Mouse (Mus musculus) heart, embryonic 12.5 days (tissue): Measurements from ENCODE around the gene Rgl2. TPM values are rescaled to one million over a fixed set of nuclear protein-coding genes. Genes with fewer than 3 reads are reported as not detected.

Source experiments
- ATAC-seq: fragments of 200-750 bp; cut with Nextera tagmentation; 2 replicates; pipeline ENCODE4 v1.8.0; 2017; ENCODE audit warnings: moderate TSS enrichment, moderate library complexity; ENCODE audit not compliant: insufficient number of reproducible peaks, low FRiP score
- H3K27ac ChIP-seq: fragments of 300-500 bp; sonication (generic); 2 replicates; pipeline ENCODE4 v1.5.1; 2016; ENCODE audit warnings: mild to moderate bottlenecking, moderate library complexity; ENCODE audit not compliant: poor library complexity, severe bottlenecking
- H3K27me3 ChIP-seq: fragments of 300-500 bp; sonication (generic); replicated peaks from 2 replicates; pipeline ENCODE4 v1.6.1; 2016; ENCODE audit warnings: mild to moderate bottlenecking, moderate library complexity
- H3K36me3 ChIP-seq: fragments of 300-500 bp; sonication (generic); 2 replicates; pipeline ENCODE4 v1.6.1; 2016; ENCODE audit warnings: mild to moderate bottlenecking, moderate library complexity
- H3K4me1 ChIP-seq: fragments of 300-500 bp; sonication (generic); replicated peaks from 2 replicates; pipeline ENCODE4 v1.6.1; 2016; ENCODE audit warnings: mild to moderate bottlenecking
- H3K4me2 ChIP-seq: fragments of 300-500 bp; sonication (generic); 2 replicates; pipeline ENCODE4 v1.6.1; 2016; ENCODE audit warnings: mild to moderate bottlenecking, moderate library complexity
- H3K4me3 ChIP-seq: fragments of 300-500 bp; sonication (generic); 2 replicates; pipeline ENCODE4 v1.5.1; 2016; ENCODE audit warnings: mild to moderate bottlenecking
- H3K9ac ChIP-seq: fragments of 300-500 bp; sonication (generic); 2 replicates; pipeline ENCODE4 v1.6.1; 2016; ENCODE audit warnings: mild to moderate bottlenecking, moderate library complexity
- H3K9me3 ChIP-seq: fragments of 300-500 bp; sonication (generic); replicated peaks from 2 replicates; pipeline ENCODE4 v1.6.1; 2016; ENCODE audit warnings: mild to moderate bottlenecking, moderate library complexity
- WGBS: fragments of 180-500 bp; shearing (Covaris S2); methylation state at CpG from one replicate; pipeline ENCODE4 v1.1.7; 2016; 5-methylcytosine and 5-hydroxymethylcytosine counted together
- polyA plus RNA-seq: library from polyadenylated mRNA; unstranded; fragments of >200 nt; fragmentation: Nextera tagmentation; extraction: Ambion mirVana; gene quantifications from 2 replicates; pipeline ENCODE4 v1.2.1, GENCODE M21; 2016

Gene Rgl2
- polyA plus RNA-seq, 1 experiment from 2014 or later, result 48.4 TPM

- Histone ChIP-seq H3K27ac (no peak overlapping the region), H3K9me3 (no peaks in the 10 kb centered on the region), H3K4me2 (no peak overlapping the region), H3K27me3 (no peaks in the 10 kb centered on the region), H3K36me3 (peaks cover 68% of the 10 kb centered on the region), H3K4me3 (no peak overlapping the region), H3K9ac (no peak overlapping the region), H3K4me1 (peaks cover 6% of the 10 kb centered on the region)
- ATAC-seq, result no peak
- 91% methylated on average over 15 of the region's 15 CpGs for WGBS
These were observed 30.6 kb downstream of the Rgl2 start for GRCm38 (mm10) chr17:33959948-33960347.

- Histone ChIP-seq H3K9me3 (no peaks in the 10 kb centered on the region), H3K4me2 (no peak overlapping the region), H3K27ac (no peak overlapping the region), H3K9ac (no peak overlapping the region), H3K27me3 (no peaks in the 10 kb centered on the region), H3K4me3 (no peak overlapping the region), H3K36me3 (peaks cover 85% of the 10 kb centered on the region), H3K4me1 (no peaks in the 10 kb centered on the region)
- ATAC-seq, result no peak
- WGBS, result 86% methylated on average over 7 of the region's 7 CpGs
These were observed 33.5 kb downstream of the Rgl2 start for GRCm38 (mm10) chr17:33962876-33963275.

- WGBS, result 88% methylated on average over 17 of the region's 17 CpGs
- no peak overlapping the region for H3K4me2 ChIP-seq
- no peak overlapping the region for H3K4me3 ChIP-seq
- H3K9me3 ChIP-seq, result peaks cover 3% of the 10 kb centered on the region; the same call in 1 of the 2 replicates
- no peaks in the 10 kb centered on the region for H3K4me1 ChIP-seq
- peaks cover 61% of the 10 kb centered on the region for H3K36me3 ChIP-seq
- no peak for ATAC-seq
- no peaks in the 10 kb centered on the region for H3K27me3 ChIP-seq
- H3K27ac ChIP-seq, result no peak overlapping the region
- no peak overlapping the region for H3K9ac ChIP-seq
These were observed 35.9 kb downstream of the Rgl2 start for GRCm38 (mm10) chr17:33965082-33965845.

DNA sequence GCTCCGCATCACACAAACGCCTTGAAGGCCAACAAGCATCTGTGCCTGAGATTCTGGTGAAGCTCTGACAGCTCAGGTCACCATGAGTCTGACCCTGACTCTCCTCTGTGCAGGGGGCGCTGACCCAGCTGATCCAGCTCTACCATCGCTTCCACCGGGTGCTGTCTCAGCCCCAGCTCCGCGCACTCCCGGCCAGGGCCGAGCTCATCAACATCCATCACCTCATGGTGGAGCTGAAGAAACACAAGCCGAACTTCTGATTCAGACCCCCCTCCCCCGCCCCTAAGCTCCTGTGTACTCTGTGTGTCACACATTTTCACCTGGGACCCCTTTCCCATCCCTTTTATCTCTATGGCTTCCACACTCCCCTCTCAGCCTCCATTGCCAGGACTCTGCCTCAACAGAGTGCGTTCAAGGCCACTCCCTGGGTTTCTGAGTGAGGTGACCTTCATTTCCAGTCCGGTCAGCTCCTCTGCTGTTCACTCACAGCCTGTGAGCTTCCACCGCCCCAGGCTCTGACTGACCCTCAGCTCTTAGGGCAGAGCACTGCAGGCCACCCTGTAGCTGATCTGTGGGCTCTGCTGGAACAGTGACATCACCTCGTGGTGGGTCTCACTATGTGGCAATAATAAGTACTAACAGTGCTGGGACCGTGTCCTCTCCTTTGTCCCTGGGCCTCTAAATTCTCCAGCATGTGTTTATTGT is 36.7 kb downstream of the Rgl2 start:
- Histone ChIP-seq H3K27me3 (no peaks in the 10 kb centered on the region), H3K36me3 (peaks cover 54% of the 10 kb centered on the region), H3K4me2 (no peak overlapping the region), H3K9me3 (peaks cover 3% of the 10 kb centered on the region; the same call in 1 of the 2 replicates), H3K9ac (no peak overlapping the region; the same call in 1 of the 2 replicates), H3K27ac (no peak overlapping the region), H3K4me1 (no peaks in the 10 kb centered on the region), H3K4me3 (no peak overlapping the region)
- ATAC-seq, result no peak
- WGBS, result 89% methylated on average over 16 of the region's 16 CpGs

DNA sequence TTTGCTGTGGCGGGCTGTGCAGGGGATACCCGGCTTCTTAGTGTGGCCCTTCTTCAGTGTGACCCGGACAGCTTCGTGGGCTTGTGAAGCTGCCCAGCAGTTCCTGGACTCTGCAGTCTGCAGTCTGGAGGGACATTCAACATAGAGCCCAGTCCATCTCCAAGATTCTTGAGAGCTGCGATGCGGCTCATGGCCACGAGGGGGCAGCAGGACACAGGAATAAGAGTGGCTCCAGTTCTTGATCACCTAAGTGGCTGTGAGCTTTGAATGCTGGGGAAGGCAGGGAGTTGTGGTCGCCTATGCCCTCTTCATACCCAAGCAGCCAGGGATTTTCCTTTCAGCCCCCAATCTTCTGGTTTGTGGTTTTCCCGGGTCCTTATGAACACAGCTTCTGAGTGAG is 39.1 kb downstream of the Rgl2 start:
- no peak overlapping the region for H3K27ac ChIP-seq
- ATAC-seq, result peak; percentile 51; the same call in 1 of the 2 replicates
- H3K36me3 ChIP-seq, result peaks cover 29% of the 10 kb centered on the region
- peaks cover 3% of the 10 kb centered on the region; the same call in 1 of the 2 replicates for H3K9me3 ChIP-seq
- no peak overlapping the region for H3K4me3 ChIP-seq
- H3K4me2 ChIP-seq, result no peak overlapping the region
- WGBS, result 3% methylated on average over 9 of the region's 9 CpGs
- no peaks in the 10 kb centered on the region for H3K4me1 ChIP-seq
- no peak overlapping the region for H3K9ac ChIP-seq
- H3K27me3 ChIP-seq, result no peaks in the 10 kb centered on the region

DNA sequence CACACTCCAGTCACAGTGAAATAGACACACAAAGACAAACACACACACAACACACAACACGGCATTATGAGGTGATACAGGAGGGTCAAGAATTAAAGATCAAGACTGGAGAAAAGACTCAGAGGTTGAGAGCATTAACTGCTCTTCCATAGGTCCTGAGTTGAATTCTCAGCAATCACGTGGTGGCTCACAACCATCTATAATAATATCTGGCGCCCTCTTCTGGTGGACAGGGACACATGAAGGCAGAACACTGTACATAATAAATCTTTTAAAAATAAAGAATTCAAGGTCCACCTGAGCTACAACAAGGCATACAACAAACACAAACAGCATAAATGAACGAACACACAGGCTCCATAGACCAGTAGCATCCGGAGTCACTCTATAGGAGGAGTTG is 39.6 kb downstream of the Rgl2 start:
- WGBS, result 28% methylated on average over 5 of the region's 5 CpGs
- Histone ChIP-seq H3K9ac (no peak overlapping the region), H3K4me2 (no peak overlapping the region), H3K27me3 (no peaks in the 10 kb centered on the region), H3K4me3 (no peak overlapping the region), H3K4me1 (no peaks in the 10 kb centered on the region), H3K9me3 (peaks cover 3% of the 10 kb centered on the region; the same call in 1 of the 2 replicates), H3K27ac (no peak overlapping the region), H3K36me3 (peaks cover 25% of the 10 kb centered on the region)
- ATAC-seq, result no peak

DNA sequence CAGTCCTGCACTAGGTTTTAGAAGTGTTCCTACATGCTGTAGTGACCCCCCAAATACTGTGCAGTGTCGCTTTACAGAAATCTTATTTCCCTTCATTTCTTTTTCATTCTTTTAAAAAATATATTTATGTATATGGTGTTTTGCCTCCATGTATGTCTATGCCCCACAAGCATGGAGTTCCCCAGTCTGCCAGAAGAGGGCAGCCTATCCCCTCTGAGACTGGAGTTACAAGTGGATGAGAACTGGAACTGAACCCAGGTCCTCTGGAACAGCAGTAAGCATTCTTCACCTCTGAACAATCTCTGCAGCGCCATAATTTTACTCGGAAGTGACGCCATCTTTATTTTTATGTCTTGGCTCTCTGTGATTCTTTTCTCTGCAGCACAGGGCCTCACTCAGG is 40.1 kb downstream of the Rgl2 start:
- Histone ChIP-seq H3K9ac (no peak overlapping the region), H3K4me1 (no peaks in the 10 kb centered on the region), H3K27ac (no peak overlapping the region), H3K36me3 (peaks cover 22% of the 10 kb centered on the region), H3K27me3 (no peaks in the 10 kb centered on the region; the same call in 1 of the 2 replicates), H3K4me2 (no peak overlapping the region), H3K4me3 (no peak overlapping the region), H3K9me3 (peaks cover 3% of the 10 kb centered on the region; the same call in 1 of the 2 replicates)
- ATAC-seq, result no peak
- WGBS, result 73% methylated on average over 4 of the region's 4 CpGs

GRCm38 (mm10) chr17:33972691-33973090 is 43.3 kb downstream of the Rgl2 start:
- no peak for ATAC-seq
- Histone ChIP-seq H3K4me2 (no peak overlapping the region), H3K27ac (no peak overlapping the region), H3K4me3 (no peak overlapping the region), H3K9ac (no peak overlapping the region), H3K36me3 (no peaks in the 10 kb centered on the region), H3K27me3 (peaks cover 27% of the 10 kb centered on the region), H3K4me1 (peaks cover 1% of the 10 kb centered on the region), H3K9me3 (peaks cover 3% of the 10 kb centered on the region; the same call in 1 of the 2 replicates)
- WGBS, result 11% methylated on average over 1 of the region's 1 CpGs

GRCm38 (mm10) chr17:33973572-33973971 is 44.2 kb downstream of the Rgl2 start:
- no peaks in the 10 kb centered on the region for H3K36me3 ChIP-seq
- WGBS, result 56% methylated on average over 3 of the region's 3 CpGs
- H3K9me3 ChIP-seq, result peaks cover 3% of the 10 kb centered on the region; the same call in 1 of the 2 replicates
- H3K9ac ChIP-seq, result no peak overlapping the region
- H3K27me3 ChIP-seq, result peaks cover 35% of the 10 kb centered on the region
- H3K27ac ChIP-seq, result no peak overlapping the region
- H3K4me3 ChIP-seq, result no peak overlapping the region
- H3K4me2 ChIP-seq, result no peak overlapping the region
- peak; percentile 52; the same call in 1 of the 2 replicates for ATAC-seq
- peaks cover 10% of the 10 kb centered on the region for H3K4me1 ChIP-seq

GRCm38 (mm10) chr17:33977861-33978557 is 48.7 kb downstream of the Rgl2 start:
- 2% methylated on average over 57 of the region's 57 CpGs for WGBS
- Histone ChIP-seq H3K27me3 (peaks cover 57% of the 10 kb centered on the region), H3K36me3 (no peaks in the 10 kb centered on the region), H3K4me3 (peak overlapping the region; percentile 42), H3K4me1 (peaks cover 22% of the 10 kb centered on the region), H3K9ac (peak overlapping the region; percentile 53; the same call in 1 of the 2 replicates), H3K9me3 (no peaks in the 10 kb centered on the region), H3K4me2 (peak overlapping the region; percentile 70), H3K27ac (no peak overlapping the region)
- ATAC-seq, result no peak

DNA sequence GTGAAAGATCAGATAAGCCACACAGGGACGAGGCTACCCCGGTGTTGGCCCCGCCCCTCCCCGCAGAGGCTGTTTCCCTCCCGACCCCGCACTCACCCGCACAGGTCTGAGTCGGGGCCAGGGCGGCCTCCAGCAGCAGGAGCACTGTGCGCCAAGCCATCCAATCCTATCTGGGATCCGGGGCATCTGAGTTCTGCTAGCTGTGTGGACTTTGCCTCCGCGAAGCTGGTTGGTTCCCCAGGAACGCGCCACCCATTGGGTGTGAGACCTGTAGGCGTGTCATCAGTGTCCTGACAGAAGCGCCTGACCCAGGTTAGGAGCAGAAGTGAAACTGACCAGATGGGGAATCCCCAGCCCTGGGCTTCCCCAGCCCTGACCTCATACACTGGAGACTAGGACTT is 49.3 kb downstream of the Rgl2 start:
- Histone ChIP-seq H3K36me3 (no peaks in the 10 kb centered on the region), H3K4me3 (peak overlapping the region; percentile 42), H3K27me3 (peaks cover 57% of the 10 kb centered on the region), H3K27ac (no peak overlapping the region), H3K4me1 (peaks cover 22% of the 10 kb centered on the region), H3K9me3 (no peaks in the 10 kb centered on the region), H3K4me2 (peak overlapping the region; percentile 70), H3K9ac (no peak overlapping the region; the same call in 1 of the 2 replicates)
- under 1% methylated on average over 17 of the region's 17 CpGs for WGBS
- peak; percentile 84 for ATAC-seq
